Mouse (Mus musculus) midbrain, embryonic 12.5 days (tissue): ENCODE measurements around the gene Cacnb2. TPM values are rescaled to one million over a fixed set of nuclear protein-coding genes. Genes with fewer than 3 reads are reported as not detected.

Experiments
- ATAC-seq: fragments of 200-750 bp; cut with Nextera tagmentation; 2 replicates; pipeline ENCODE4 v1.8.0; 2017; ENCODE audit warnings: low read depth, moderate TSS enrichment, moderate library complexity; ENCODE audit not compliant: low FRiP score
- H3K27ac ChIP-seq: fragments of 300-500 bp; sonication (generic); replicated peaks from 2 replicates; pipeline ENCODE4 v1.5.1; 2016; ENCODE audit warnings: mild to moderate bottlenecking
- H3K27me3 ChIP-seq: fragments of 300-500 bp; sonication (generic); 2 replicates; pipeline ENCODE4 v1.6.1; 2016; ENCODE audit warnings: mild to moderate bottlenecking
- H3K36me3 ChIP-seq: fragments of 300-500 bp; sonication (generic); 2 replicates; pipeline ENCODE4 v1.6.1; 2016
- H3K4me1 ChIP-seq: fragments of 300-500 bp; sonication (generic); 2 replicates; pipeline ENCODE4 v1.6.1; 2016
- H3K4me2 ChIP-seq: fragments of 300-500 bp; sonication (generic); replicated peaks from 2 replicates; pipeline ENCODE4 v1.6.1; 2016; ENCODE audit warnings: mild to moderate bottlenecking, moderate library complexity
- H3K4me3 ChIP-seq: fragments of 300-500 bp; sonication (generic); 2 replicates; pipeline ENCODE4 v1.5.1; 2016; ENCODE audit warnings: mild to moderate bottlenecking
- H3K9ac ChIP-seq: fragments of 300-500 bp; sonication (generic); replicated peaks from 2 replicates; pipeline ENCODE4 v1.6.1; 2016; ENCODE audit warnings: mild to moderate bottlenecking, moderate library complexity
- H3K9me3 ChIP-seq: fragments of 300-500 bp; sonication (generic); 2 replicates; pipeline ENCODE4 v1.6.1; 2016; ENCODE audit warnings: mild to moderate bottlenecking
- WGBS: fragments of 180-500 bp; shearing (Covaris S2); methylation state at CpG from one replicate; pipeline ENCODE4 v1.1.7; 2016; 5-methylcytosine and 5-hydroxymethylcytosine counted together
- polyA plus RNA-seq: library from polyadenylated mRNA; unstranded; fragments of >200 nt; fragmentation: Nextera tagmentation; extraction: Ambion mirVana; gene quantifications from 2 replicates; pipeline ENCODE4 v1.2.1, GENCODE M21; 2016

Cacnb2 gene
- polyA plus RNA-seq, 1 experiment from 2014 or later: 2.7 TPM

DNA sequence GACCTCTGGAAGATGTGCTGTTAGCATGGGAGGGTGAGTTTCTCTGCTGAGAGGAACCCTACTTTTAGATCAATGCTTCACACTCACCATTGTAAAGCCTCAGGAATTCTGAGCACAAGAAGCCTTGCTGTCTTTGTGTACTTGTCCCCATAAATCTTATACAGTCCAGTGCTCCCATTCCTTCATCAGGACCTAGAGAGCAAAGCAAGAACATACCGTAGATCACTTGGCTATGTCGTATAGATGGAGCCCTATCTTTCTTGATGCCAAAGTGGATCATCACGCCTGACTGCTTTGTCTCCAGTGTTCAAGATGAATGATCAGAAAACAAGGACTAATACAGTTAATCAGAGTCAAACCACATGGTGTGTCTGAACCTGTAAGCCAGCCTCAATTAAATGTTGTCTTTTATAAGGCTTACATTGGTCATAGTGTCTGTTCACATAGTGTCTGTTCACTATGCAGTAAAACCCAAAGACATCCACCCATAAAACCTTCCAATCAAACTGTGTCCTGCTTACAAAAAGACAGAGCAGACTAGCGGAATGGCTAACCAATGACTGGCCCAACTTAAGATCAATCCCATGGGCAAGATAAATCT, 198.7 kb downstream of the Cacnb2 start:
- no peaks in the 10 kb centered on the region for H3K9me3 ChIP-seq
- H3K4me1 ChIP-seq: no peaks in the 10 kb centered on the region
- no peak overlapping the region for H3K27ac ChIP-seq
- WGBS: 89% methylated on average over 4 of the region's 4 CpGs
- H3K9ac ChIP-seq: no peak overlapping the region
- no peak for ATAC-seq
- no peaks in the 10 kb centered on the region for H3K27me3 ChIP-seq
- H3K4me3 ChIP-seq: no peak overlapping the region
- no peak overlapping the region for H3K4me2 ChIP-seq
- H3K36me3 ChIP-seq: no peaks in the 10 kb centered on the region

DNA sequence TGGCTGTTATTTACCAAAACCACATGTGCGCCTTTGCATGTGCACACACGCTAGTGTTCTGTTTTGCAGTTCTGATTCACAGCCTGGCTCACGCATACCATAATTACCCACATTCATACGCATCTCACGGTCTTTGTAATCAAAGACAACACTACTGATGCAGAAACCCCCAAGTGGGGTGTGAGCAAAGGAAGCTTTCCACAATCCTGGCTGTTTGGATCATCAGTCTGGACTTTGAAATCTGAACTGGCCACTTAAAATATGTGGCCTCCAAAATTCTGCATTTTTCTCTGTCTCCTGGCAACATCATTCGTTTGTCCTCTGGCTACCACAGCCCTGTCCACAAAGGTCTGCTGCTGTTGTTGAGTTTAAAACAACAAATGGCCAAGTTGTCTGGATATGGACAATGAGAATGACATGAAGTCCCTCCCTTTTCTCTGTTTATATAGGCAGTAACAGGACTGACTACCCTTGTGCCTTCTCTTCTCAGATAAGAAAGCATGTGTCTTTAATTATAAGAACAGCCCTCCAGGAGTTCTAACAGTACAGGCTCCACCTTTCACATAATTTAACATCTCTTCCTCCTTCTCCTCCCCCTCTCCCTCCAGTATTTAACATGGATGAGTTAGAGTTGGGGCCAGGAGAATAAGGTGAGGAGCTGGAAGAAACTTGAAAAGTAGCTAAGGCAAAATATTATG, 204.9 kb downstream of the Cacnb2 start:
- Histone ChIP-seq H3K9ac (no peak overlapping the region), H3K27ac (no peak overlapping the region), H3K4me1 (peaks cover 11% of the 10 kb centered on the region; the same call in 1 of the 2 replicates), H3K9me3 (no peaks in the 10 kb centered on the region), H3K27me3 (no peaks in the 10 kb centered on the region), H3K4me3 (no peak overlapping the region), H3K4me2 (no peak overlapping the region), H3K36me3 (no peaks in the 10 kb centered on the region)
- 40% methylated on average over 6 of the region's 6 CpGs for WGBS
- 0 out of 2 replicates have a peak, but pooled peaks have one; percentile 23 for ATAC-seq

DNA sequence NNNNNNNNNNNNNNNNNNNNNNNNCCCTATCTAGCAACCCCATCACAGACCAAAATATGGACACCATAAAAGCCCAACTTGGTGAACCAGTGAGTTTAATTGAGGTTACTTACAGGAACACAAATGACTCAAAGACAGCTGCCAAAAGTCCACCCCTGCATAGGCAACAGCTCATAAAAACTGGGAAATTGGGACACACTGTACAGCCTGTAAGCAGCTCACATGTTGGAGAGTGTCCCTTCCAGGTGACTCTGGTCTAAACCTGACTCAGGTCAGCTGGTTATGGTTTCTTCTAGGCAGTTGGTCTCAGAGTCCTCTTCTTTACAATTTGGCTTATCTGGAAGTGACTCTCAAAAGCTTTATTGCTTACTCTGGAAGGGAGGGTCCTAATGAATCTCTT, 212.1 kb downstream of the Cacnb2 start:
- Histone ChIP-seq H3K27me3 (no peaks in the 10 kb centered on the region), H3K4me3 (no peak overlapping the region), H3K27ac (no peak overlapping the region), H3K9me3 (no peaks in the 10 kb centered on the region), H3K4me1 (no peaks in the 10 kb centered on the region), H3K9ac (no peak overlapping the region), H3K36me3 (no peaks in the 10 kb centered on the region), H3K4me2 (no peak overlapping the region)
- ATAC-seq: no peak

DNA sequence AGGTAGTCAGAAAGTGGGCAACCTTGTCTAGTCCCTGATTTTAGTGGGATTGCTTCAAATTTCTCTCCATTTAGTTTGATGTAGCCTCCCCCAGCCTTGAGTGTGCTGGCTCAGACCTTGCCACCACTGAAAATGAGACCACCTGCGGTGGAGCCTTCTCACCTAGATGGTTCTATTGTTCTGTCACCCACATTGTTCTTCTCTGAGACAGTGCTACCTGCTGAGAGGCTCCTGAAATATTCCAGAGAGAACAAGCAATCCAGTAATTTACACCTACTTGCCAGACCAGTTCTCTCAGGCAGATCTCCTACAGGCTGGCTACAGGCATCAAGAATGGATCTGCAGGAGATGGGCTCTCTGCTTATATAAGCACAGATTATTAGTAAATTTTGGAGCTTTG, 215.8 kb downstream of the Cacnb2 start:
- H3K4me3 ChIP-seq: no peak overlapping the region
- 53% methylated on average over 1 of the region's 1 CpGs for WGBS
- ATAC-seq: no peak
- H3K27ac ChIP-seq: no peak overlapping the region
- H3K4me2 ChIP-seq: no peak overlapping the region
- H3K4me1 ChIP-seq: 0 out of 2 replicates have a peak, but pooled peaks cover under 1% of the 10 kb centered on the region
- no peak overlapping the region for H3K9ac ChIP-seq
- H3K9me3 ChIP-seq: no peaks in the 10 kb centered on the region
- no peaks in the 10 kb centered on the region for H3K27me3 ChIP-seq
- H3K36me3 ChIP-seq: no peaks in the 10 kb centered on the region

DNA sequence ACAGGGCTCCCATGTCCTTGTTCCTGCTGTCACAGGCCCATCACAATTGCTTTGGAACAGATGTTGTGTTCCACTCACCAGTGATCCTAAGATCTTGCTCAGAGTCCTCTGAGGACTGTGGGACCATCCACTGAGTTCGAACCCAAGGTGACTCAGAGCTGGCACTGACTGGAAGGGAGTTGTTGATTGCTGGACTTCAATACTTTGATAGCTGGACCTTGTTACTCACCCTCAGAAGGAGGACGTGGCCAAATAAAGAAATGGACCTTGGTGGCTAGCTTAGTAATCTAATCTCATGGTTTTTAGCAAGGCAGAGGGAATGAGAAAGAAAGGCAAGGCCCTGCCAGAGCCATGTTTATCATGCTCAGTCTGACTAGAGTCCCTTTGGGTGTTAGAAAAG, 218.1 kb downstream of the Cacnb2 start:
- Histone ChIP-seq H3K4me1 (peaks cover 4% of the 10 kb centered on the region; the same call in 1 of the 2 replicates), H3K9ac (no peak overlapping the region)

DNA sequence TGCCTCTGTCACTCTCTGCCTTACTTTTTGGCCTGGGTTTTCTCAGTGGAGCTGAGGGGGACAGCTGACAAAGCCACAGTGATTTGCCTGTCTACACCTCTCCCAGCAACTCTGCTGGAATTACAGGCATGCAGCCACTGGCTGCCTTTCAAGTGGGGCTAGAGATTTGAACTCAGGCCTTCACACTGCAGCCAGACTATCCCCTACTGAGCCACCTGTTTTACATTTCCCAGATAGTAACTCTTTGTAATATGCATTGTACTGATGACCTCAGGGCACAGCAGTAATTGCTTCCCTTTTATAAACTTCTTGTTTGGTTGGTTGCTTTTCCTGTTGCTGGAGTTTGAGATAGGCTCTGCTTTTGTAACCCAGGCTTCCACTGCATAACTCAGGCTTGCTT, 220.2 kb downstream of the Cacnb2 start:
- Histone ChIP-seq H3K4me2 (no peak overlapping the region), H3K9me3 (no peaks in the 10 kb centered on the region), H3K4me3 (no peak overlapping the region), H3K9ac (no peak overlapping the region), H3K27ac (no peak overlapping the region), H3K27me3 (no peaks in the 10 kb centered on the region), H3K4me1 (peaks cover 4% of the 10 kb centered on the region; the same call in 1 of the 2 replicates), H3K36me3 (no peaks in the 10 kb centered on the region)
- no peak for ATAC-seq

More for the DNA sequence above, 218.1 kb downstream of the Cacnb2 start:
- no peak for ATAC-seq
- no peak overlapping the region for H3K27ac ChIP-seq
- no peak overlapping the region for H3K4me3 ChIP-seq
- WGBS: 88% methylated on average over 2 of the region's 2 CpGs
- no peak overlapping the region for H3K4me2 ChIP-seq
- no peaks in the 10 kb centered on the region for H3K27me3 ChIP-seq
- no peaks in the 10 kb centered on the region for H3K9me3 ChIP-seq
- no peaks in the 10 kb centered on the region for H3K36me3 ChIP-seq

DNA sequence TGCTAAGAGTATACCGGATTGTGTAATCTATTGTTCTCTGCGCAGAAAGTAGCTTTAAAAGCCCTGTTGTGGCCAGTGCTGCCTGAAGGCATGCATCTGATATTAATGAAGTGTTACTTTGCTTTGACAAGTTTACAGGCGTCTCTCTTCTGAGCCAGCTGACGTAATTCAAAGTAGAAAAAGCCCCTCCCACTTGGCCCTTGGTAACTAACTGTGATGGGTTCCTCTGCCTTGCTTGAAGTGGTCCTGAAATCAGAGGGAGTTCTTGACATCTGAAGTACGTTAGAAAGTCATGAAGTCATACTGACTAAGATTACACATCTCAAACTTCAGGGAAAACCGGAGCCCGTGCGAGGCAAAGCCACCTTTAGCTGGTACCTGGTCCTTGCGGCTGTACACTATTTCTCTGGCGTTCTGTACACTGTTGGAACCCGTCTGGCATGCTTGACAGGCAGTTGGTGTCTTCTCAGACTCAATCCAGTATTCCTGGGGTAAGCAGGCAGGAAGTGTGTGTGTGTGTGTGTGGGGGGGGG, 221.0 kb downstream of the Cacnb2 start:
- H3K4me2 ChIP-seq: no peak overlapping the region
- WGBS: 69% methylated on average over 11 of the region's 11 CpGs
- no peaks in the 10 kb centered on the region for H3K9me3 ChIP-seq
- no peak overlapping the region for H3K27ac ChIP-seq
- ATAC-seq: peak; percentile 52
- no peaks in the 10 kb centered on the region for H3K36me3 ChIP-seq
- no peak overlapping the region for H3K9ac ChIP-seq
- H3K27me3 ChIP-seq: no peaks in the 10 kb centered on the region
- H3K4me1 ChIP-seq: peaks cover 9% of the 10 kb centered on the region
- H3K4me3 ChIP-seq: no peak overlapping the region

DNA sequence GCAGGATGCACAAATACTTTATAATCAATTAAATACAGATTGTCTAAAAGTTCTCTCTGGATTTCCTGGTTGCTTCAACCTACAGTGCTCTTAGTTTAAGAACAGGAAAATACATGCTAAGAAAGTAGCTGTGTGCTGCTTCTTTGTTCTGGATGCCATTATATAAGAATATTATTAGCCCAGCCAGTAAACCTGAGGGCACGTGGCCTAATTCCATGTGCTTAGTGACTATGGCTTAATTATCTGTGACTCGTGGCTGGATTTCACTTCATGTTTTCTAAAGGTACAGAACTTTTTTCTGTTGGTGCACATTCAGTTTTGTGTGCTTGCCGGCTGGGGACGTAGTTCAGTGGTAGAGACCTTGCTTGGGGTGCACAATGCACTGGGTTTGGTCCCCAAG, 222.3 kb downstream of the Cacnb2 start:
- ATAC-seq: no peak
- 57% methylated on average over 4 of the region's 4 CpGs for whole genome bisulfite sequencing

DNA sequence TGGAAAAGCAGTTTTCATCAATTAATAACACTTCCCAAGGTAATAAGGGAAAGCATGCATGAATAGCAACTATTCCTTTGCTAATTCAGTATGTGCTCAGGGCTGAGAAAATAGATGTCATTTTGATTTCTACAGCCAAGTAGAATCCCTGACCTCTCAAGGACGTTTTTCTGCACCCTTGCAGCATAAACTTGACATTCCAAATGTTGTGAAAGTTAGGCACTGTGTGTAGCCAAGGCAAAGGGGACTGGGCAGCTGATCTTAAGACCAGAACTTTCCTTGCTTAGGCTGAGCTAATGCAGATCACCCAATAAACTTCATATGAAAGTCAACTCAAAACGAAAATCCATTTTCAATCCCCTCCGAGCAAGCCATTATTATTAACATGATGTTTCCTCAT, 226.6 kb downstream of the Cacnb2 start:
- Histone ChIP-seq H3K27ac (no peak overlapping the region), H3K36me3 (no peaks in the 10 kb centered on the region), H3K27me3 (no peaks in the 10 kb centered on the region), H3K4me1 (peaks cover 5% of the 10 kb centered on the region; the same call in 1 of the 2 replicates), H3K9ac (no peak overlapping the region), H3K9me3 (no peaks in the 10 kb centered on the region), H3K4me2 (no peak overlapping the region), H3K4me3 (no peak overlapping the region)
- ATAC-seq: no peak
- WGBS: 69% methylated on average over 3 of the region's 3 CpGs

More for the DNA sequence above, 222.3 kb downstream of the Cacnb2 start:
- Histone ChIP-seq H3K4me1 (peaks cover 9% of the 10 kb centered on the region), H3K4me3 (no peak overlapping the region), H3K27me3 (no peaks in the 10 kb centered on the region), H3K4me2 (no peak overlapping the region), H3K9ac (no peak overlapping the region), H3K9me3 (no peaks in the 10 kb centered on the region), H3K27ac (no peak overlapping the region), H3K36me3 (no peaks in the 10 kb centered on the region)

DNA sequence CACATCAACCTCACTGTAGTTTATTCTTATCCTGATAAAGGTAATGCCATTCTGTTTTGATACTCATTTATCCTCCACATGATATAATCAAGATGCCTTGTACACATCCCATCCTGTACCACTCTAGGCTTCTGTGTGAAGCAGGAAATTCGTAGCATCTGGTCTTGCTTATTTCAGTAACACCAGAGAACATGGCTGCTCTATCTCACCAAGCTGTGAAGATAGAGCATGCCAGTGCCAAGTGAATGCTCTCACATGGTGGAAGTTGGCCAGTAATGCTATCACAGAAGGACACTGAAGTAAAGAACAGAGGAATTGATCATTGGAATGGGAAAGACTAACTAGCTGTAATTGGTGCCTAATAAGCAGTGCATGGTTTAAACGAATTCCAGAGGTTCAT, 228.4 kb downstream of the Cacnb2 start:
- Histone ChIP-seq H3K27ac (no peak overlapping the region), H3K36me3 (no peaks in the 10 kb centered on the region), H3K9me3 (no peaks in the 10 kb centered on the region), H3K27me3 (no peaks in the 10 kb centered on the region), H3K4me2 (no peak overlapping the region), H3K4me1 (peaks cover 5% of the 10 kb centered on the region; the same call in 1 of the 2 replicates), H3K4me3 (no peak overlapping the region), H3K9ac (no peak overlapping the region)
- no peak for ATAC-seq
- WGBS: 75% methylated on average over 2 of the region's 2 CpGs

DNA sequence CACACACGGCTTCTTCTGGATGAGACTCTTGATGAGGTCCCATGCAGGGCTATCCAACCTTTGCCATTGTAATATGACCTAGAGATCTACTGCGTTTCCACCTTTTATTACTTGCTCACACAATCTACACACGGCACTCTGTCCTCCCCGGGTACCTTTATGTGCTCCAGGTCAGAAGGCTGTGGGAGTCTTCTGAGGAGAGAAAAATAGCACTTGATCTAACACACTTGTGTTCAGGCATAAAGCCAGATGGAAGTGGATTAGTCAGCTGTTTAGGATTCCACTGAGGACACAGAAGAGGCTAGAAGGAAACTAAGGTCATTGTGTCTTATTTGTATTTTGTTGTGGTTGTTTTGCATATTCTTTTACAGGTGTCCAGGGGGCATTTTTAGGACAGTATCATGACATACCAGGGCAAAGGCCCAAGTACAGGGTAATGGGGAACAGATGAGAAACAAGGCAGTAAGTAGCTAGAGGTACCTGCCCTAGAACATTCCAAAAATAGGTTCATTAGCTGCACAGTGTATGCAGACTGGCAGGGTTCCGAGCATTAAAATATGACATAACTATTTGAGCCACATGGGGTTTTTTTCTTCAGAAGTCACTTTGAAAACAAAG, 231.9 kb downstream of the Cacnb2 start:
- Histone ChIP-seq H3K4me2 (no peak overlapping the region), H3K36me3 (no peaks in the 10 kb centered on the region), H3K9me3 (no peaks in the 10 kb centered on the region), H3K9ac (no peak overlapping the region), H3K27ac (no peak overlapping the region), H3K4me3 (no peak overlapping the region), H3K27me3 (no peaks in the 10 kb centered on the region), H3K4me1 (no peaks in the 10 kb centered on the region)
- 79% methylated on average over 5 of the region's 5 CpGs for WGBS
- ATAC-seq: no peak

DNA sequence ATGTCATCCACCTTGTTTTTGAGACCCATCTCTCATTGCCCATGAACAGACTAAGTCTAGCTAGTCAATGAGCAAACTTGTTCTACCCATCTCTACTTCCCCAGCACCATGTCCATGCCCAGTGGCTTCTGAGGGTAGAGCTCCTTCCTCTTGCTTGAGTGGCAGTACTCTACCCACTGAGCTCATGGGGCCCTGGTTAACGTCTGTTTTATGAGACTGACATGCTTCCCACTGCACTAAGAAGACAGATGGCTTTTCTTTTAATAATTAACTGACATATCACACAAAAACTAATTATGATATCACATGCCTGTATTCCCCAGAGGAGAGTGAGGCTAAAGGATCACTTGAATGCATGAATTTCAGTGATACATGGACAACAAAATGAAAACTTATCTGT, 238.4 kb downstream of the Cacnb2 start:
- H3K4me2 ChIP-seq: no peak overlapping the region
- no peaks in the 10 kb centered on the region for H3K27me3 ChIP-seq
- H3K9me3 ChIP-seq: no peaks in the 10 kb centered on the region
- ATAC-seq: no peak
- H3K9ac ChIP-seq: no peak overlapping the region
- H3K4me3 ChIP-seq: no peak overlapping the region
- WGBS: 60% methylated on average over 1 of the region's 1 CpGs
- no peaks in the 10 kb centered on the region for H3K36me3 ChIP-seq
- no peak overlapping the region for H3K27ac ChIP-seq
- no peaks in the 10 kb centered on the region for H3K4me1 ChIP-seq
